34 mouse cellular contexts compared by ENCODE assay signal in genomic region chr19:44055173-44055826, GRCm38 (mm10). TPM values are rescaled to one million over a fixed set of nuclear protein-coding genes. Genes with fewer than 3 reads are reported as not detected.
DNase-seq lines count a peak whose midpoint lies in the region; ATAC-seq lines count a peak whose summit lies in the region.
"Had no signal": no experiment of that assay in that cellular context is flagged by ENCODE, and none has a peak within 500 bp of the region (broad histone marks: within the 10 kb centered on the region; RNA-seq: fewer than 3 reads in every experiment).

No protein-coding gene starts in this region.

- no peak for ATAC-seq in kidney, embryonic 16.5 days (ENCODE audit: low FRiP score, low TSS enrichment)
- ATAC-seq in intestine, embryonic 16.5 days, result peak; percentile 93
- no peak for ATAC-seq in hindbrain, embryonic 11.5 days (ENCODE audit: low FRiP score)
- ATAC-seq: forebrain, embryonic 13.5 days; forebrain, embryonic 16.5 days; hindbrain, embryonic 16.5 days; Patski had no signal

- H3K4me2 ChIP-seq in kidney, embryonic 16.5 days (replicated peaks; ENCODE audit: low read depth, low read length), result no peak overlapping the region
- H3K4me2 ChIP-seq in intestine, embryonic 16.5 days (ENCODE audit: low read depth, low read length), result no peak overlapping the region
- H3K4me2 ChIP-seq in hindbrain, embryonic 11.5 days (replicated peaks; ENCODE audit: low read depth, low read length), result no peak overlapping the region
- H3K4me2 ChIP-seq: forebrain, embryonic 13.5 days; heart, embryonic 11.5 days; hindbrain, embryonic 13.5 days had no signal

- peaks cover 22% of the 10 kb centered on the region for H3K36me3 ChIP-seq in kidney, embryonic 16.5 days (ENCODE audit: insufficient read depth, low read length)
- H3K36me3 ChIP-seq in intestine, embryonic 16.5 days (ENCODE audit: control insufficient read depth, insufficient read depth, low read length), result 0 out of 2 replicates have a peak, but pooled peaks cover 6% of the 10 kb centered on the region
- H3K36me3 ChIP-seq in hindbrain, embryonic 11.5 days (ENCODE audit: control insufficient read depth, insufficient read depth, low read length), result no peaks in the 10 kb centered on the region
- H3K36me3 ChIP-seq in embryonic facial prominence, embryonic 10.5 days (replicated peaks), result peaks cover 52% of the 10 kb centered on the region

- no peaks in the 10 kb centered on the region for H3K9me3 ChIP-seq in kidney, embryonic 16.5 days (ENCODE audit: low read length)
- H3K9me3 ChIP-seq in intestine, embryonic 16.5 days (ENCODE audit: control insufficient read depth, low read length), result no peaks in the 10 kb centered on the region
- no peaks in the 10 kb centered on the region for H3K9me3 ChIP-seq in hindbrain, embryonic 11.5 days (ENCODE audit: control insufficient read depth, low read length)
- no peaks in the 10 kb centered on the region for H3K9me3 ChIP-seq in embryonic facial prominence, embryonic 10.5 days
- H3K9me3 ChIP-seq: forebrain, embryonic 10.5 days; forebrain, embryonic 13.5 days; G1E; hindbrain, embryonic 13.5 days had no signal

- DNase-seq in heart, adult 11 months, result peak; percentile 21
- no peak for DNase-seq in heart, adult 18-20 months
- DNase-seq in kidney, postnatal 25 days, result no peak
- DNase-seq in brain, adult 2 months (ENCODE audit: low read depth, low spot score), result peak; percentile 39
- no peak for DNase-seq in hindbrain, embryonic 11.5 days (ENCODE audit: low spot score)
- DNase-seq in embryonic facial prominence, embryonic 10.5 days (ENCODE audit: low spot score), result no peak
- DNase-seq: adrenal gland, postnatal 10 days; adrenal gland, postnatal 36 days; B cell, adult 2 months; cerebellum, adult 11 months; cerebellum, adult 2 months; cerebellum, adult 9-11 months; cerebellum, postnatal 25 days; embryo, embryonic 11 days; gastrocnemius, postnatal 25 days had no signal

- 69% methylated on average over 4 of the region's 4 CpGs for WGBS in kidney, embryonic 16.5 days
- WGBS in intestine, embryonic 16.5 days, result 69% methylated on average over 4 of the region's 4 CpGs
- 86% methylated on average over 4 of the region's 4 CpGs for WGBS in hindbrain, embryonic 11.5 days
- WGBS in embryonic facial prominence, embryonic 10.5 days, result 80% methylated on average over 4 of the region's 4 CpGs

- H3K27me3 ChIP-seq in kidney, embryonic 16.5 days (ENCODE audit: insufficient read depth, low read length), result no peaks in the 10 kb centered on the region
- H3K27me3 ChIP-seq in intestine, embryonic 16.5 days (replicated peaks; ENCODE audit: control insufficient read depth, insufficient read depth, low read length), result no peaks in the 10 kb centered on the region
- H3K27me3 ChIP-seq in hindbrain, embryonic 11.5 days (ENCODE audit: control insufficient read depth, insufficient read depth, low read length), result no peaks in the 10 kb centered on the region
- no peaks in the 10 kb centered on the region for H3K27me3 ChIP-seq in embryonic facial prominence, embryonic 10.5 days (replicated peaks; ENCODE audit: low read depth, poor library complexity, severe bottlenecking)
- H3K27me3 ChIP-seq: CH12.LX; forebrain, embryonic 13.5 days; hindbrain, embryonic 13.5 days; Patski had no signal

- 0 out of 2 replicates have a peak overlapping the region, but pooled peaks have one; percentile 16 for H3K27ac ChIP-seq in kidney, embryonic 16.5 days (ENCODE audit: low read length)
- H3K27ac ChIP-seq in intestine, embryonic 16.5 days (ENCODE audit: low read length), result peak overlapping the region; percentile 65
- H3K27ac ChIP-seq in hindbrain, embryonic 11.5 days (ENCODE audit: low read depth, low read length), result no peak overlapping the region
- H3K27ac ChIP-seq in embryonic facial prominence, embryonic 10.5 days (replicated peaks), result no peak overlapping the region
- H3K27ac ChIP-seq: forebrain, embryonic 10.5 days; forebrain, embryonic 13.5 days; hindbrain, embryonic 13.5 days had no signal

- H3K4me3 ChIP-seq in kidney, embryonic 16.5 days (ENCODE audit: low read length), result no peak overlapping the region
- H3K4me3 ChIP-seq in intestine, embryonic 16.5 days (ENCODE audit: low read length), result no peak overlapping the region
- no peak overlapping the region for H3K4me3 ChIP-seq in hindbrain, embryonic 11.5 days (ENCODE audit: low read depth, low read length)
- H3K4me3 ChIP-seq in embryonic facial prominence, embryonic 10.5 days, result no peak overlapping the region
- H3K4me3 ChIP-seq: forebrain, embryonic 10.5 days; forebrain, embryonic 13.5 days; hindbrain, embryonic 13.5 days had no signal

- no peaks in the 10 kb centered on the region for H3K4me1 ChIP-seq in kidney, embryonic 16.5 days (ENCODE audit: insufficient read depth, low read length)
- H3K4me1 ChIP-seq in intestine, embryonic 16.5 days (ENCODE audit: control insufficient read depth, insufficient read depth, low read length), result no peaks in the 10 kb centered on the region
- H3K4me1 ChIP-seq in hindbrain, embryonic 11.5 days (replicated peaks; ENCODE audit: control insufficient read depth, insufficient read depth, low read length), result no peaks in the 10 kb centered on the region
- no peaks in the 10 kb centered on the region for H3K4me1 ChIP-seq in embryonic facial prominence, embryonic 10.5 days
- H3K4me1 ChIP-seq: forebrain, embryonic 10.5 days; forebrain, embryonic 13.5 days; hindbrain, embryonic 13.5 days had no signal

- no peak overlapping the region for H3K9ac ChIP-seq in kidney, embryonic 16.5 days (replicated peaks; ENCODE audit: low read length)
- no peak overlapping the region for H3K9ac ChIP-seq in intestine, embryonic 16.5 days (ENCODE audit: low read depth, low read length)
- H3K9ac ChIP-seq in hindbrain, embryonic 11.5 days (ENCODE audit: low read depth, low read length), result no peak overlapping the region
- H3K9ac ChIP-seq: forebrain, embryonic 13.5 days; hindbrain, embryonic 13.5 days had no signal

RNA-seq across cellular contexts. Expression of gene Erlin1, which starts 14.3 kb away (rescaled TPM):
- total RNA-seq in heart, adult 18-20 months (2021), result 10 to 100 TPM in 1 of 2 experiments, 1 to 10 TPM in 1; 9.1 to 11.2 TPM
- polyA plus RNA-seq in kidney, embryonic 16.5 days (2015; fragmentation: Nextera tagmentation; extraction: Ambion mirVana), result 57.7 and 58.1 TPM in 2 replicates
- 43.9 and 45.3 TPM in 2 replicates for polyA plus RNA-seq in intestine, embryonic 16.5 days (2015; fragmentation: Nextera tagmentation; extraction: Ambion mirVana)
- polyA plus RNA-seq in hindbrain, embryonic 11.5 days (2014; fragmentation: Nextera tagmentation; extraction: Ambion mirVana), result 15.8 and 18.7 TPM in 2 replicates
- polyA plus RNA-seq in embryonic facial prominence, embryonic 10.5 days (2016; fragmentation: Nextera tagmentation; extraction: Ambion mirVana), result 19.7 and 20.5 TPM in 2 replicates

RNA-seq across cellular contexts. Expression of gene Cyp2c23, which starts 26.3 kb away (rescaled TPM):
- under 1 TPM in 1 of 2 experiments, not detected in 1; 0.15 TPM for total RNA-seq in heart, adult 18-20 months (2021)
- polyA plus RNA-seq in kidney, embryonic 16.5 days (2015; fragmentation: Nextera tagmentation; extraction: Ambion mirVana), result 0.58 and 0.60 TPM in 2 replicates
- 5.9 and 9.0 TPM in 2 replicates for polyA plus RNA-seq in intestine, embryonic 16.5 days (2015; fragmentation: Nextera tagmentation; extraction: Ambion mirVana)
- not detected in 2 replicates for polyA plus RNA-seq in hindbrain, embryonic 11.5 days (2014; fragmentation: Nextera tagmentation; extraction: Ambion mirVana)
- polyA plus RNA-seq in embryonic facial prominence, embryonic 10.5 days (2016; fragmentation: Nextera tagmentation; extraction: Ambion mirVana), result not detected in 2 replicates
- total RNA-seq: common myeloid progenitor, adult 5-6 weeks; gastrocnemius, postnatal 25 days; heart, adult 8-10 months; heart, postnatal 25 days; hematopoietic stem cell, adult 5-6 weeks had no signal
- polyA plus RNA-seq: cerebellum, adult 2 months; embryonic facial prominence, embryonic 11.5 days; embryonic facial prominence, embryonic 14.5 days; forebrain, embryonic 10.5 days; forebrain, embryonic 13.5 days; forebrain, embryonic 16.5 days; G1E; heart, embryonic 14.5 days; heart, postnatal 0 days; hindbrain, embryonic 13.5 days; hindbrain, embryonic 16.5 days had no signal

RNA-seq across cellular contexts. Expression of gene Chuk, which starts 52.0 kb away (rescaled TPM):
- total RNA-seq in heart, adult 18-20 months (2021), result 10 to 100 TPM; 25.8 to 28.0 TPM
- polyA plus RNA-seq in kidney, embryonic 16.5 days (2015; fragmentation: Nextera tagmentation; extraction: Ambion mirVana), result 52.6 and 55.1 TPM in 2 replicates
- polyA plus RNA-seq in intestine, embryonic 16.5 days (2015; fragmentation: Nextera tagmentation; extraction: Ambion mirVana), result 40.0 and 40.2 TPM in 2 replicates
- 58.7 and 61.0 TPM in 2 replicates for polyA plus RNA-seq in hindbrain, embryonic 11.5 days (2014; fragmentation: Nextera tagmentation; extraction: Ambion mirVana)
- polyA plus RNA-seq in embryonic facial prominence, embryonic 10.5 days (2016; fragmentation: Nextera tagmentation; extraction: Ambion mirVana), result 41.2 and 45.9 TPM in 2 replicates

Comparison
In these comparisons a context has a peak if more than half of its experiments do, and no peak if none do; other contexts are left out.
1. DNase-seq: peak in heart, adult 11 months (single experiment) and brain, adult 2 months (single experiment); none in heart, adult 18-20 months (0 of 2), kidney, postnatal 25 days (0 of 2), hindbrain, embryonic 11.5 days (single experiment) and embryonic facial prominence, embryonic 10.5 days (single experiment).
2. H3K27ac ChIP-seq: peak in kidney, embryonic 16.5 days (single experiment) and intestine, embryonic 16.5 days (single experiment); none in hindbrain, embryonic 11.5 days (single experiment) and embryonic facial prominence, embryonic 10.5 days (single experiment).